Mouse (Mus musculus) cortical plate, adult 2 months (tissue): ENCODE measurements around the gene Tmem121.

Experiments used
- CTCF ChIP-seq: fragments of 200-500 bp; IDR thresholded peaks from 2 replicates; pipeline ENCODE4 v1.5.1; 2011; ENCODE audit warnings: mild to moderate bottlenecking, control low read depth, low read length; ENCODE audit not compliant: insufficient read depth; ENCODE audit errors: extremely low read depth
- POLR2A ChIP-seq: fragments of 200-500 bp; IDR thresholded peaks from 2 replicates; pipeline ENCODE4 v1.6.1; 2011; ENCODE audit warnings: mild to moderate bottlenecking, low read length, control low read depth; ENCODE audit not compliant: insufficient read depth; ENCODE audit errors: extremely low read depth

- no peak for TF ChIP-seq CTCF
- TF ChIP-seq POLR2A, result no peak
Measured at GRCm38 (mm10) chr12:113145591-113145990, 40.1 kb upstream of the Tmem121 start.
